Mouse (Mus musculus): ENCODE data around the gene Gm26741.

The Gm26741 gene

DNA sequence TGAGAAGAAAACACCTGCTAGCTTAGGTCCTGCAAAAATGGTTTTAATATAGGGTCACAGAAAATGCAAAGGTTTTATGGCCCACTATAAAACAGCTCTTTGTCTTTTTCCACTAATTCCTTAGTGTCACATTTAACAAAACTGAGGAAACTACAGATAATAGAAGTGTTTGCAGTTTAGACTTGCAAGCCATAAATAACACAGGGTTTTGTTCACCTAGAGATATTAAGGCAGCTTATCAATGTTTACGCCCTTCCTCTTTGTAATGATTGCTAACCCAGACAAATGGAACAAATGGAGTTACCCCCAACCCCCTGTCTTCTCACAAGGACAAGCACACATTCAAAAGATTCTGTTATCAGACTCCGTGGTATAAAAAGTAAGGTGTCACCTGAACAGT lies 32.6 kb downstream of the Gm26741 start:
- no peak for DNase-seq

DNA sequence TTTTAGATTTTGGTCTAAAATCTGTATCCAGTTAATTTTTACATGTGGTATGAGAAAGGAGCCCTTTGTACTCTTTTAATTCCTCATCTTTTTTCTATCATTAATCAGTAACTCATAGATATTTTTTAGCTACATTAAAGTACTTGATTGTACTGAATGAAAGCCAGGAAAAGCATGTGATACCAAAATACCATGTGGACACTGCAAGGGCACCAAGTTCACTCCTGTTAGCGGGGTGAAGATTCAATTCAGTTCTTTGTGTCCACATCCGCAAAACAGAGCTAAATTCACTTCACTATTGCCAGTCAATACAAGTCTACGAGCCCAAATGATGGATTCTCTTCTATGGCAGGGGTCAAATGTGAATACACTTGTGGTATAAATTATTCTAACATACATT lies 38.1 kb downstream of the Gm26741 start:
- DNase-seq, result no peak

DNA sequence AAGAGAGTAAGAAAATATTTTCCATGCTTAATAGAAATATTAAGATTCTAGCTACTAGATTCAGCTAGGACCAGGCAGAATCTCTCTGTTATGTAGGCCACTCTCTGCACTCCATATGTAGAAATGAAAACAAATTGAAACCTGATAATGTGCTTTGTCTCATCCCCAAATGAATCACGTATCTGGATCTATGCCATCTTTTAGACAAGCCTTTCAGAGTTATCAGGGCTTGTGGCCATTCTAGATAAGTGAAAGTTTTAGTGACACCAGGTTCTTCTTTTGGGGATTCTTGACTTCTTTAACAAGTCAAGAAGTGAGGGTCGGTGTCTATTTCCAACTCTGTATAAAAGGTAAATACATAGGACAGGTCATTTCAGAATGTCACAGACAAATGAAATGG lies 40.1 kb downstream of the Gm26741 start:
- no peak for DNase-seq

DNA sequence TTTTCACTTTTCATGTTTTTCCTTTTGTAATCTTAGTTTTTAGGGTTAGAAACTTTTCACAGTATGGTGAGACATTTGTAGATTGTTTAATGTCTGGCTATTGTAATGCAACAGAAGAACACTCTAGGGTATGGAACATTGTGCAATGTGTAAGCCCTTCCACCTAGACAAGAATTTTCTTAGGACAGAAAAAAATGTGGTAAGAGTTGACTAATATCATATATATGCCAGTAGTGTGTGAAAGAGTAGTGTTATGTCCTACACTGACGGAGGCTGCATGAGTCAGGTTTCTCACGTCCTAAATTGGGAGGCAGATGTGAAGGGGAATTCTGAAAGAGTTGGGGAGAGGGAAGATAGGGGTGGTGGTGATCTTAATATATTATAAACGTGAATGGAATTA lies 41.2 kb downstream of the Gm26741 start:
- DNase-seq, result no peak

DNA sequence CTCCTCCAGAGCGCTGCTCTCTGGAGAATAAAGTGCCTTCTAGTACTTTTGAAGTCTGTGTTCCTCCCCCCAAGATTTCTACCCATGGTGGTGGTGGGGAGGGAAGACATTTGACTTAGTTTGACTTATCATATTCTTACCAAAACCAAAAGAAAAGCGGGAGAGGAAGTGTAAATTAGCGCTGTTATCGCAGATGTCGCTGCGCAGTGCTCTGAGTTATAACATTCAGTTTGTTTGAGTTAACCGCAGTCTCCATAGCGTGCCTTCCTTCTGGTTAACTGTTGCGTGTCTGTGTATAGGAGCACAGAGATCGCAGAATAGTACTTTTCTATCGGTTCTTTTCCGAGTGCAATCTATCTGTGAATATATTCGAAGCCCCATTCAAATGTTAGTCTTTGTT lies 46.6 kb downstream of the Gm26741 start:
- no peak for DNase-seq

- DNase-seq, result no peak
These were observed 49.0 kb downstream of the Gm26741 start for GRCm38 (mm10) chr10:52407526-52407925.
